Mouse (Mus musculus) mouse embryonic stem cell (cell line): ENCODE data around the gene Myo9b.
"Not testable (repeated sequence)": the region's sequence is repeated elsewhere in the genome, so short reads cannot be mapped to it uniquely, and the experiment has no call there.

ENCODE experiments used
- in situ Hi-C, 2 experiments: fragments of 300-500 bp; cut with MboI; formaldehyde crosslinking; loops; 1 replicate in 1 of 2; 3 replicates in 1 of 2; pipeline ENCODE4 v1.14.3; 2019 to 2020; ENCODE audit warnings: low sequenced_read_pairs in 2 of 2, low pct_unique_long_range_greater_than_20kb in 1 of 2, mixed read lengths in 1 of 2; ENCODE audit not compliant: unreplicated experiment in 1 of 2

Myo9b gene

DNA sequence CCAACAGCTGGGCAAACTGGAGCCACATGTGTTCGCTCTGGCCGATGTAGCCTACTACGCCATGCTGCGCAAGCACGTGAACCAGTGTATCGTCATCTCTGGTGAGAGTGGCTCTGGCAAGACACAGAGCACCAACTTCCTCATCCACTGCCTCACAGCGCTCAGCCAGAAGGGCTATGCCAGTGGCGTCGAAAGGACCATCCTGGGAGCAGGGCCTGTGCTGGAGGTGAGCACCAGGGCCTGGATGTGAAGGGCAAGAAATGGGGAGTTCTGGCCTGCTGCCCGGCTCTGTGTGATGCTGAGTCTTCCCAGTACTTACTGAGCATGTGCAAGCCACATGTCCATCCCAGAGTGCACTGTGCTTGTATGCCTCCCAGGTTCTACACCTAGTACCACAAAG is 18.4 kb downstream of the Myo9b start:
- in situ Hi-C loops: no loop called here

DNA sequence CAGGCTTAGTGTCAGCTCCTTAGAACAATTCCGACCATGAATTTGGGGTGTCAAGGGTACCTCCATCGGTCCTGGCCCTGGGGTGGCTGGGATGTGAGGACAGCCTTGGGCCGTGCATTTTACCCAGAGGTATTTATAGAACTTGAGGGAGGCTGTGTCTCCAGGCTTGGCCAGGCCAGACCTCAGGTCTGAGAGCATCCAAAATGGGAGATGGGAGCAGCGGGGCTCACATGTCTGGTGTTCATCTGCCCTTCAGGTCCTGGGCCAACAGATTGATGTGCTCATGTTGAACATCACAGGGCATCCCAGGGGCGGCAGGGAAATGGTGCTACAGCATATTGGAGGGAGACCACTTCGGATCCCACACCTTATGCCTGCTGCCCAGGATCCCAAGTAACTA is 18.8 kb downstream of the Myo9b start:
- in situ Hi-C loops: no loop called here

DNA sequence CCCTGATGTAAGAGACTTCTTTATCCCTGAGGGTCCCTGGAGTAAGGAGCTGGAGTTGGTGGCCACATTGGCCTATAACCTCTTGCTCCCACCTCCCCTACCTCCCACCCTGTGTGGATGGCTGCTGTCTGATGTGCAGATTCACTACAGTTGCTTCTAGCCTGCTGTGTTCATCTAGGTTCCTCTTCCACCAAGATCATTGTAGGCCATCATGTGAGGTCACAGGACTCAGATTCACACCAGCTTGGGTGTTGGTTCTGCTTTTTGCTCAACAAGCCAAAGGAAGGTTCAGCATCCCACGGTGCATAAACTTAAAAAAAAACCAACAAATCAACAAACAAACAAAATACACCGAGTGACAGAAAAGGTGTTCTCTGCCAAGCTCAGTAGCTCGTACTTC is 21.4 kb downstream of the Myo9b start:
- in situ Hi-C loops: not testable (repeated sequence)

DNA sequence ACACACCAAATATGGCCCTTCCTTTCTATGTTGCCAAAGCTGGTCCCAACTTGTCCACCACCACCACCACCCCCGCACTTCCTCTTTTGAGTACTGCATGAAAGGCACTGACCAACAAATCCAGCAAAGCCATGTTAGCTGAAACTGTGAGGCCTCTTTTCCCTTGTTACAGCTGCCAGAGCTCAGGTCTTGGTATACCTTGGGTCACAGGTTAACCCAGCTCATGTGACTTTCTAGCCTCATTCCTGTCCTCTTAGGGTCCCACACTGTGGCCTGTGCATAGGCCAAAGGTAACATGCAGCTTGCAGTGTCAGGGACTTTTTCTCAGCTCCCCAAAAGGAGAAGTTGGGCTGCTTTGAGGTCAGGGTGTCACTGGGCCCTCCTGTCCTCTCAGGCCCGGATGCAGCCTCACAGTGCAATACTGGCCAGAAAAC is 23.7 kb downstream of the Myo9b start:
- in situ Hi-C loops: no loop called here

DNA sequence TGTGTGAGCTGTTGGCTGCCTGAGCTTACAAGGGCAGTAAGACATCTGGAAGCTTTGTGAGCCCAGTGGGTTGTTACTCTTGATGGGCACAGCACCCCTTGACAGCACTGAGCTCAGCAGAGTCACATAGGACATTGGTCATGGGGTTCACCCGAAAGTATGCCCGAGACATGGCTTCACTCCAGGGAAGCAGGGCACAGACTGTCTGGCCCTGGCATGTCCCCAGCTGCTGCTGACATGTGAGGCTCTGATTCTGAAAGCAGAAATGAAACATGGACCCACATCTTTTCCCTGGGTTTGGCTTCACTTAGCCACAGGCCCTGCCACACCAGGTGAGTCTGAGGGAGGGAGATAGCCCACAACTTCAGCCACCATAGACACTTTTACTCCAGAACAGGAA is 24.3 kb downstream of the Myo9b start:
- in situ Hi-C loops: no loop called here

DNA sequence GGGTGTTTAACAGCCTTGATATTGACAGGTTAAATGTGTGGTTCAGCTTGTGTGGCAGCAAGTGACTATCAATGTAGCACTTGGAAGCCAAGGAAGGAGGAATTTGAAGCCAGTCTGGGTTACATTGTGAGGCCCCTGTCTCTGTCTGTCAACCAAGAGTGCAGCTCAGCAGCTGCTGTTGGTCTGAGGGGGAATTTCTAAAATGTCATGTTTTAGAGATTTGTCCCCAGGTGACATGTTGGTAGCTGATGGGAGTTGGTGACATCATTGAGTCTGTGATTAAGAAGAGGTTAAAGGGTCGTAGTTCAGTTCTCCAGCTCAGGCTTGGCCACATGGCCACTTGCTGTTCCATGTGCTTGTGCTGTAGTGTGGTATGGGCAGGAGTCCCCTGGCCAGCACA is 24.9 kb downstream of the Myo9b start:
- in situ Hi-C loops: no loop called here

DNA sequence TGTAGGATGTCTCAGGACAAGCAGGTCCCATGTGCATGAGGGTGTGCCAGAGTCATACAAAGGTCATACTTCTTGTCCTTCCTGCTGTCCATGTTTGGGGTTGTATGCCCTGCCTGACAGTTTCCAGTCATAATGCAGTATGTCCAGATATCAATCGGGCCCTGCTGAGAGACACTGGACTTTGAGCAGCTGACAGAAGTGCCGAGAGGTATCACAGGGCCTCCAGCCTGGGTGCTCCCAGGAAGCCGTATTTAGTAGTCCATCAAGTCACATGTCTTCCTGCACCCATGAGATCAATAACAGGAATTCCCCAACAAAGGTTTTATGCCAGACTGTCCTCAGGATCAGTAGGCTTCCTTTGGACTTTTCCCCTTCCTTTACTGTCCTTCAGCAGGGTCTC is 27.2 kb downstream of the Myo9b start:
- in situ Hi-C loops: no loop called here

DNA sequence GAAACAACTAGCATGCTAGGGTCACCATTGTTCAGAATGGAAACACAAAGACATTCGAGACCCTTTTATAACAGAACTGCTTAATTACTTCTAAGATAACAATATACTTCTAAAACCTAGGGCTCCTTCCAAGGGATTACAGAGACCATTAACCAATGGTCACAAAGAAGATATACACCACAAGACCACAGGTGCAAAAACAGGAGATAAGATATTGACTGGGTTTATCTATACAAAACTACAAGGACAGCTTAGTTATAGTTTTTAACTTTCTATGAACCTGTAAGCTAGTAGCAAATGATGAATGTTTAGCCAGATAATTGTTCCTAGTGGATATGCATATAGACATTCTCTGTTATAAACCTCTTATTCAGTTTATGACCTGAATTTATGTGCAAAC is 30.3 kb downstream of the Myo9b start:
- in situ Hi-C loops: no loop called here

DNA sequence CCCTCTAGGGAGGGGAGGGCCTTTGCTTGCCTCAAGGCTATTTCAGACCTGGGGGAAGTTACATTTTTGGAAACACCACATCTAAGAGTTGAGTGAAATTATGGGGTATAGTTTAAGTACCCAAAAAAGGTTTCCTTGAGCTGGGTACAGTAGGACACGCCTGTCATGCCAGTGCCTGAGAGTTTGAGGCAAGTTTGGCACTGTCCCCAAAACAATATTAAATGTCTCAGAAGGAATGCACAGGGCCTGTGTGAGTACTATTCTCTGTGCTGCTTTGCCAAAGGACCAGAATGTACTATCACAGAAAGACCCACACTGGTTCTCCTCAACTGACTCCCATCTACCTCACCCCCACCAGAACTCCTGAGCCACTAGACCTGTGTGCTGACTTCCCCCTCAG is 31.1 kb downstream of the Myo9b start:
- in situ Hi-C loops: no loop called here

DNA sequence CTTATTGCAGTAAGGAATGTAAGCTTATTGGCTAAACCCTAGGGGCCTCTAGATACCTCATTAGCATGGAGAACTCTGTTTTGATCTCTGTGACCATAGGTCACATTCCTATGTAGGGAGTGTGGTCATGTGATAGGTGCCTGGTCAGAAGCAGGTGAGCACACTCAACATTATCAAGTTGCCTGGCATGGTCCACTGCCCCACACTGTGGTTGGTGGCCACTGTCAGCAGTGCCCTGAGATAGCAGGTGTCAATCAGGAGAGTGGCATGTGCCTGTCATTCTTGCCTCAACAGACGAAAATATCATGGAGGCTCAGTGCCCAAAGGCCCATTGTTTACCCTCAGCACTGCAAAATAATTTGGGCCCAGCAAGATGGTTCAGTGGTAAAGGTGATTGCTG is 33.5 kb downstream of the Myo9b start:
- in situ Hi-C loops: no loop called here

DNA sequence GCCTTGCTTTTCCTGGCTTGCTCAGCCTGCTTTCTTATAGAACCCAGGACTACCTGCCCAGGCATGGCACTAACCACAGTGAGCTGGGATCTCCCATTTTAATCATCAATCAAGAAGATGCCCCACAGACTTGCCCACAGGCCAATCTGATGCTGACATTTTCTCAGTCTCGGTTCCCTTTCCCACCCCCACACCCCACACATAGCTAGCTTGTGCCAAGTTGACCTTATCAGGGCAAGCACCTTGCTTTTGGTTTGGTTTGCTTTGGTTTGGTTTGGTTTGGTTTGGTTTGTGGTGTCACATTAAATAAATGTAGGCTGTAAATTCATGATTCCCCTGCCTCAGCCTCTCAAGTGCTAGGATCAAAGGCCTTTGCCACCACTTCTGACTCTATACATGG is 34.9 kb downstream of the Myo9b start:
- in situ Hi-C loops: no loop called here

DNA sequence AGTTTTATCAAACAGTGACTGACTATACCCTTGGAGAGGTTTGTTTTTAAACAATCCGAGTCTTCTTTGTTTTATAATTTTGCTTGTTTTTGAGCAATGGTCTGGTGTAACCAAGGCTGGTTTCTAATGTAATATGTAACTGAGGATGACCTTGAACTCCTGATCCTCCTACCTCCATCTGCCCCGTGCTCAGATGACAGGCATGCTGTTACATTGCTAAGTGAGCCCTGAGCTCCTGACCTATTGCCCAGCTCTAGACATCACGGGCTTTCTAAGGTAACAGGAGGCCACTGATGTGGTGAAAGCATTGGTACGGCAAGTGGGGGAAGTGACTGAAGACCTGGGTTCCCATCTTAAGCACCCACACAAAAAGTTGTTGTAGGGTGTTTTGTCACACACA is 35.4 kb downstream of the Myo9b start:
- in situ Hi-C loops: no loop called here

DNA sequence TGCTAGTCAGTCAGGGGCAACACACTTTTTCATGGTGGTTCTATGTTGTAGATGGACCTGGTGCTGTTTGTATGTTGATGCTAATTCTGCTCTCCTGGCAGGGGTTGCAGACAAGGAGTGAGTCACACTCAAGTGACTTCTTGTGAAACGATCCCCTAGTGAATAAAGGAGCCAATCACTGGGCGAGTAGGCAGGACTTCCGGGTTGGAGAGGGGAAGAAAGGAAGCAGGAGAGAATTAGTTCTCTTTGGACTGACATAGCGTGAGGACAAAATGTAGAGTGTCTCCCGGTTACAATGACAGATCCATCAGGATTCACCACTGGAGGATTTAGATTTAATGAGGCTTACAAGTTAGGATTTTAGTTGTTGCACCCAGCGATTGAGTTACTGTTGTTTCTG is 37.9 kb downstream of the Myo9b start:
- in situ Hi-C loops: no loop called here

DNA sequence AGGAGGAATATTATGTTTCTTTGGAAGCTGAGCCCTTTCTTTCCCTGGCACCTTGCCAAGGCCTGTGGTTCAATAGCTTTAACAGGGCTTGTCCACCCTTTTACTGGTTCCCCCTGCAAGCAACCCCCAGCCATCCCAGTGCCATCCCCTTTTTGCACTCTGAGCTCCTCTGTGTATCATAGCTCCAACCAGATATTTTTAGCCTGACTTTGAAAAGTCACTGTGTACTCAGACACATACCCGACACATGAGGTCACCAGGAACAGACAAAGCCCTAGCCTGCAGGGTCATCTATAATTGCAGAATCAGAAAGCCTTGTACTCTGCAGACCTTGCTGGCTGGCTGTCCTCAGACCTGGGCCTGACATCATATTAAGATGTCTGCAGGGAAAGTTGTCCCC is 40.2 kb downstream of the Myo9b start:
- in situ Hi-C loops: no loop called here

DNA sequence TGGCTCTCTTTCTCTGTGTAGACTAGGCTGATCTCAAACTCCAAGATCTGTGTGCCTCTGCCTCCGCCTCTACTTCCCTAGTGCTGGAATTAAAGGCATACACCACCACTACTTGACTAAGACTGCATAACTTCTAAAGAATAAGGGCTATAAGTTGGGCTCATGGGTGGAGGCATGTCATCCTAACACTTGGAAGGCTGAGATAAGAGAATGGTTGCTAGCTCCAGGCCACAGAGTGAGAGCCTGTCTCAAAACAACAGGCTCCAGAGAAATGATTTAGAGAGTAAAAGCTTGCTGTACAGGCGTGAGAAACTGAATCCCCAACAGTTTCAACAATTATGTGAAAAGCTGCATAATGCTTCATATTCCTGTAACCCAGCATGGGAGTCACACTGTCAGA is 41.4 kb downstream of the Myo9b start:
- in situ Hi-C loops: no loop called here

DNA sequence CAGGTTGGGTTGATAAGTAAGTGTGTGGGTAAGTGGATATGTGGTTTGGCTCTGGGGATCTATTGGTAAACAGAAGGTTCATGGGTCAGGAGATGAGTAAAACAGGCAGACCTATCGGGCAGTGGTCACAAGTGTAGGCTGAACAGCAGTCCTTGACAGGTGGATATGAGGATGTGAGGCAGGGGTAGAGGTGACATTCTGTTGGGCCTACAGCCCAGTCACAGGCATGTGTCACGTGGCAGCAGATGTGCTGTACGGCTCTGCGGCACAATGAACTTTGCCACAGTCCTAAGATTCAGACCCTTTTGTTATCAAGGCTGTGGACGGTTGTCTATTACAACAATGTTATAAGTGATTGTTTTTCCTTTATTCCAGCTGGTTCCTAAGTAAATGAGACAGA is 43.5 kb downstream of the Myo9b start:
- in situ Hi-C loops: no loop called here

DNA sequence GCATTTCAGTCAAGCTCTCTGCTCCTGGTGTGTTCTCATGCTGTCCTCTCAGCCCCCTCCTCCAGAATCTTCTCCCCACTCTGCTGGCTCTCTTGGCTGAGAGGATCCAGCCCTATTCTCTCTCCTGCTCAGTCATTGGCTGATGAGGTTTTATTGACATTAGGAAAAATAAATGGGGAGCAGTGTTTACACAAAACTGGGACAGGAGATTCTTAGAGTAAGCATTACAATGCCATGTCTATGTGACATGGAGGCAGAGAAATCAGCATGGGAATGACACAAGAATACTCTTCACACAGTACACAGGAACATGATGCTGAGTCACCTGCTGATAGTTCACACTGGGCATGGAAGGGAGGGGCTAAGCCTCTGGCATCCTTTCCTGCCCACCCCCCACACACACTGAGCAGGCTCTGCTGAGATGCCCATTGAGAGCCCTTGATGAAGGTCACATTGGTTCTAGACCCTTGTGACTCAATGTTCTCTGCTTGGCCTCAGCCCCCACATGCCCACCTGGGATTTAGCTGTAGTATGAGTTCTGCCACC is 44.0 kb downstream of the Myo9b start:
- in situ Hi-C loops: no loop called here

DNA sequence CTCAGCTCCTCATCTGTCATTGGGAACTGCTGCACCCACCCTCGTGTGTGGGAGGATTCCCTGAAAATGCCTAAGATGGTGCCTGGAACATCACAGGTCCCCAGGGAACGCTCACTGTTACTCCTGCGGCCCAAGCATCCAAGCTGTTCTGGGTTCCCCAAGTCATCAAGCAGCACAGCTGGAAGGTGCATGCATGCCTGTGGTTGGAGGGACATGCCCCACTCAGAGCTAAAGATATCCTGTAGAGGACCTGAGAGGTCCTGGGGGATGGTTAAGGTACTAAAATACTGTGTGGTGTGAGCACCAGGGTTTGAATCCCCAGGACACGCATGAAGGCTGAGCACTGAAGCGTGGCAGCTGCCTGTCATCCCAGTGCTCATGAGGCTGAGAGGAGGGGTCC is 46.1 kb downstream of the Myo9b start:
- in situ Hi-C loops: not testable (repeated sequence)

DNA sequence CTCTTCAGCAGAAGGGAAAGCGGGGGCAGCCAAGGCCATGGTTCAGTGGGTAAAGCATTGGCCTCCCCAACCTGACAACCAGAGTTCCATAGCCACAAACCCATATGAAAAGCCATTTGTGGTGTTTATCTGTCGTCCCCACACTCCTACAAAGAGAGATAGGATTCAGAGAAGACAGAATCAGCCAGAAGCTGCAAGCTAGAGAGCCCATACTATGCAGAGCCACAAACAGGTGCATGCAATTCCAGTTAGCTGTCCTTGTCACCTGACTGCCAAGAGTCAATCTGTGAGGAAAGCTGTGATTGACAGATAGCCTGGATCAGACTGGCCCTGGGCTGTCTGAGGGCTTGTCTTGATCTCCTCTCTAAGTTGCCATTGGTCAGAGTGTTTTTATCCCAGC is 47.2 kb downstream of the Myo9b start:
- in situ Hi-C loops: not testable (repeated sequence)

DNA sequence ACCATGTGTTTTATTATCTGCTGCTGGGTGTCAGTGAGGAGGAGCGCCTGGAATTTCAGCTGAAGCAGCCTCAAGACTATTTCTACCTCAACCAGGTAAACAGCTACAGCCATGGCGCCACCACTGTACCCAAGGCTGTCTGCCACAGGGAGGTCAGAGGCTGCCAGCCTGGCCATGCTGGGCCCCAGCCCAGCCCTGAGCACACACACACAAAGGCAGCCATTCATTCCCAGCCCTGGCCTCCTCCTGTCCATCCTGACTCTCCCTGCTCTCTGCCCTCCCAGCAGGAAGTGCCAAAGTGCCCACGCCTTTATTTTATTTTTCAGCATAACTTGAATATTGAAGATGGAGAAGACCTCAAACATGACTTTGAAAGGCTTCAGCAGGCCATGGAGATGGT is 50.4 kb downstream of the Myo9b start:
- in situ Hi-C loops: no loop called here

DNA sequence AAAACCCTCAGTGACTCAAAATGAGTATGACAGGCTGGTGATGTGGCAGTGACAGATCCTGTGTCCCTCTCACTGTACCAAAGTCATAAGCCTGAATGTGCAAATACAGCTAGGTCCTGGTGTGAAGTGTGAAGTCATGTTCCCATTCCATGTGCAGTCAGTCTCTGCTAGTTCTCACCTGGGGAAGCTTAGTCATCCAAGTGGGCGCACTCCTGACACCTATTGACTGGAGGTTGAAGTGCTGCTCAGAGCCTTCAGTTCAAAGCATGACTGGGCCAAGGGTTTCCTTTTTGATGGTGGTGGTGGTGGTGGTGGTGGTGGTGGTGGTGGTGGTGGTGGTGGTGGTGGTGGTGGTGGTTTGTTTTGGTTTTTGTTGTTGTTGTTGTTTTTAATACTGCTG is 52.3 kb downstream of the Myo9b start:
- in situ Hi-C loops: no loop called here
